Mouse (Mus musculus): ENCODE data around the gene Gm20388.

DNA sequence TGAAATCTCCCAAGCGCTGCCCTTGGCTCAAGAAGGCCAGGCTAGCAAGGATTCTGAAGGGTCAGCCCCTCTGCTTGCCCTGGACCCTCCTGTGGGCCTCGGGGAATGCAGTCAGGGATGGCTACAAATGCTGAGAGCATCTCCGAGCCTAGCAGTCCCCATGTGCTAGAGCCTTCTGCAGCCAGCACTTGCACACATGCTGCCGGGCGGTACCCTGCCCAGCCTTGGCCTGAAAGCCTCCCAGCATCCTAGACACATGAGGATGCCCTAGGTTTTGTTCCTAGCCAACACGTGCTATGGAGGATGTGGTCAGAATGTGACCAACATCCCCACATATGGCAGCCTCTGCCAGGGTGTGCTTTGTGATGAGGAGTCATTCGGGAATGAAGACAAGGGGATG is 2943.7 kb downstream of the Gm20388 start:
- TF ChIP-seq CTCF (IDR thresholded peaks at IDR 0.05; ENCODE audit: low read depth) (no peak), EP300 (optimal IDR thresholded peaks at IDR 0.05) (no peak)
